Mouse (Mus musculus) cerebellum, postnatal 36 days (tissue): Measurements from ENCODE around the gene Cct2.

Source experiments
- DNase-seq, 2 experiments: peaks; one replicate each; pipeline ENCODE4 v3.0.0; 2021 to 2022; ENCODE audit warnings: mixed read lengths in 2 of 2

The Cct2 gene

GRCm38 (mm10) chr10:117063254-117064021, at the start of gene Cct2:
Gene Cct2 (minus strand): TSS chr10:117063814.
- DNase-seq, result peak; percentile 88 to 94

- DNase-seq, result no peak
These were observed 48.9 kb upstream of the Cct2 start for GRCm38 (mm10) chr10:117112545-117112944.

GRCm38 (mm10) chr10:117111455-117111854, 47.8 kb upstream of the Cct2 start:
- no peak for DNase-seq

DNA sequence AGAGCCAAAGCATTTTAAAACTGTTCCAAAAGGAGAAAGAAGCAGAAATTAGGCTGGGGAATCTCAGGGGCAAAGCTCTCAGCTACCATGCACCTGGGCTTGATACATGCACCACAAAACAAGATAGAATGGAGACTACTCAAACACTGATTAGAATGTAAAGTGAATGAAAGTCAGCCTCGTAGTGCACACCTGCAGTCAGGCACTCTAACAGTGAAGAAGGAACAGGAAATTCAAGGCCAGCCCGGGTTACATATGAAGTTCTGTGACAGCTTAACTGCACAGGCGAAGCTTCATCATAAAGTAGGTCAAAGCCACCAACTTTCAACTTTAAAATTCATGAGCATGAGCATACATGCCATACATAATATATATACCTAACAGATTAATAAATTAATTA, 46.7 kb upstream of the Cct2 start:
- no peak for DNase-seq

- no peak for DNase-seq
These were observed 43.1 kb upstream of the Cct2 start for GRCm38 (mm10) chr10:117106686-117107085.

GRCm38 (mm10) chr10:117106244-117106643, 42.6 kb upstream of the Cct2 start:
- DNase-seq, result no peak

DNA sequence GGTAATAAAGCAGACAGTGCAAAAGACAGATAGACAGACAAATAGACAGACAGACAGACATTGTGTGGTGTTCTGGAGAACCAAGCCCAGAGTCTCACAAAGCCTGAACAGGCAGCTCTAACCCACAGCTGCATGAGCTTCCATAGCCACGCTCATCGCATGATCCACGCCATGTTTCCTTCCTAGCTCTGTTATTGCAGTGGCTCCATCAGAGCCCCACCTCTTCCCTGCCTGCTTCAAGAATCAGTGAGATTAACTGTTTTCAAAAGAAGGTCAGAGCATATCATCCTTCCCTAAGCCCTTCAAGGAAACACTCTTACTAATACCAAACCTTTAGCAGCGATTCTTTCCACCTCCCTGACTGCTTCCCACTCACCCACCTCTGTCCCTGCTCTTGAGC, 41.4 kb upstream of the Cct2 start:
- no peak for DNase-seq

- DNase-seq, result no peak
These were observed 40.4 kb upstream of the Cct2 start for GRCm38 (mm10) chr10:117103854-117104598.

- no peak for DNase-seq
These were observed 36.6 kb upstream of the Cct2 start for GRCm38 (mm10) chr10:117100175-117100574.

DNA sequence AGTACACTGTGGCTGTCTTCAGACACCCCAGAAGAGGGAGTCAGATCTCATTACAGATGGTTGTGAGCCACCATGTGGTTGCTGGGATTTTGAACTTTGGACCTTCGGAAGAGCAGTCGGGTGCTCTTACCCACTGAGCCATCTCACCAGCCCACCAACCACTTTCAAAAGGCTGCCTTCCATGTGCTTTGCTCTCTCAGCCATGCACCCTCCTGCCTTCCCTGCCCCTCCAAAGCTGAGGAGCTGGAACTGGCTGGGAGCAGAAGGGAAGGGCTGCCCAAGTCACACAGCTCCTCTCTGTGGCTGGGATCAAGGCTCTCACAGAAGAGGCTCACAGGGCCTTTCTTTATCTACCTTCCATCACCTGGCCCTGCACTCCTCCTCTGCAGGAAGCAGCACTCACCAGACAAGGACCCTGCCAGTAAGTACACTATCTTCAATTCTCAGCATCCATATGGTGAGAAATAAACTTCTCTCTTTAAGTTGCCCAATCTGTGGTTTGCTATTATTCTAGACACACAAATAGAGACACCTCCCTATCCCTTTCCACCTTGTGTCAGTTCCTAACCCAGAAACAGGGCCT, 33.6 kb upstream of the Cct2 start:
- DNase-seq, result no peak

DNA sequence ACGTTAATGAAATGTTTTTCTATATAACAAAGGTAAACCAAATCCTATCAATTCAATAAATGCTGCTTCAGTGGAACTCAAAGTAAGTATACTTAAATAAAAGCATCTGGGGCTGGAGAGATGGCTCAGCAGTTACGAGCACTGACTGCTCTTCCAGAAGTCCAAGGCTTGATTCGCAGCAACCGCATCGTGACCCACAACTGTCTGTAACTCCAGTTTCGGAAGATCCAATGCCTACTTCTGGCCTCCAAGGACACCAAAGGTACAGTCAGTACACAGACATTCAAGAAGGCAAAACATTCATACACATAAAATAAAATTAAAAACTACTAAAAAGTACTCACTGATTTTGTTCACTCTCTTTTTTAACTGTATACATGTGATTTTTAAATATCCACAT, 32.5 kb upstream of the Cct2 start:
- no peak for DNase-seq

DNA sequence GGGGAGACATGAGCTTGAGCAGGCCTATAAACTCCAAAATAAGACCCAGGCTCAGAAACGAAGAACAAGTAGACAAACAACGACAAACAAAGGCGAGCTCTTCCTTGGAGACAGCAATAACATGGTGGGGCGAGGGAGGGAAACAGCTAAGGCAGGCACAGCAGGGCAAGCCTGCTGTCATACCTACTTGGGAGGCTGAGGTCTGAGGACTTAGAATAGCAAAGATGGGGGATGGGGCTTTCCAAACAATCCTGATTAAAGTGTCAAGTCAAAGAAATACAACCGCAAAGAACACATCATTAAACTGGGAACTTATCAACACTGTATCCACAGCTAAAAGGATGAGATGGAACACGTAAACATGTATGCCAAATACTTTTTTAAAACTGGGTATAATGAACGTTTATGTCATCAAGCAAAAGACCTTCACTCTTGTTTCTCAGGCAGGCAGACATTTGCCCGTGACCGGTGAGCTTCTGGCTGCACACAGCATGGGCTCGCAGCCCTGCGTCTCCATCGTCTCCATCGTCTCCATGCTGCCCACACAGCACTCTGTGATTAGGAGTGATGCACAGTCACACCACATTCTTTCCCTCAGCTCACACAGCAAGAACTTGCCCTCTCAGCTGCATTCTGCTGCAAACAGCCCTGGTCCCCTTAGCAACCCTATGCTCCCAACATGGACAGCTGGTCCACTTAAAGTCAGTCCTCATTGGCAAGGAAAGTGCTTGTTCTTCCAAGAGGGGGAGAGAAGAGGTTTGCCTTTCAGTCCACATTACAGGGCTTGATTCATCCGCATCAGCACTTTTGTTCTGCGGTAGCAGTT, 31.1 kb upstream of the Cct2 start:
- no peak for DNase-seq

- no peak for DNase-seq
These were observed 26.0 kb upstream of the Cct2 start for GRCm38 (mm10) chr10:117089628-117090027.

DNA sequence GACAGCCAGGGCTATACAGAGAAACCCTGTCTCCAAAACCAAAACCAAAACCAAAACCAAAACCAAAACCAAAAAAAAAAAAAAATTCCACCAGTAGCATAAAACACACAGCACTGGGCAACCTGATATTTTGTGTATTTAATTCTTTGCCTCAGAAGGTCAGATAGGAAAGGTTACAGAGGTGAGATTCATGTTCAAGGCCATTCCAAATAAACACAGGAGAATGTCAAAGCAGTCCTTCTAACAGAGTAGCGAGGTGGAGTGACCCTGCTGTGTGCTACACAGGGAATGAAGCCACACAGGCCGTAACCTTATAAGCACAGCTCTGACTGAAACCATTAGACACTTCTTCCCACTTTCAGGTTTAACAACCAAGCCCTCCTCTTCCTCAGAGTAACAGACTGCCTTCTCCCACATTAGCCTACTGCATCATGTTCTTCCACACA, 18.3 kb upstream of the Cct2 start:
- no peak for DNase-seq

- no peak for DNase-seq
These were observed 17.7 kb upstream of the Cct2 start for GRCm38 (mm10) chr10:117081326-117081725.

GRCm38 (mm10) chr10:117078284-117078683, 14.7 kb upstream of the Cct2 start:
- DNase-seq, result no peak

DNA sequence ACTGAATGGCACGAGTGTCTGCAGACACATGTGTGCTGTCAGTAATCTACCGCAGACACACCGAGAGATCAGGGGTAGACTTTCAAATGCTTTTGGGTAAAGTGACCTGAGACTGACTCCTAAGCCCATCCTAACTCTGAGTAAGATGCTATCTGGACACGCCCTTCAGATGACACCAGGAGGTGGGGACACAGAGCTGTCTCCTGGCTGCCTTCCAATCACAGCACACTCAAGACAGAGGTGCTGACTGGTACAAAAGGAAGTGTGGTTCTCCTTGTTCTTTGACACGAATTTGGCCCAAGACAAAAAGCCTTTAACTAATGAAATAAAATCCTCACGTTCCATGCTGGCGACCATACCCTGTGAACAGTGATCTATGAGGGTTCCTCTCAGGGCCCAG, 9.6 kb upstream of the Cct2 start:
- DNase-seq, result no peak

GRCm38 (mm10) chr10:117072191-117072888, 8.7 kb upstream of the Cct2 start:
- no peak for DNase-seq

DNA sequence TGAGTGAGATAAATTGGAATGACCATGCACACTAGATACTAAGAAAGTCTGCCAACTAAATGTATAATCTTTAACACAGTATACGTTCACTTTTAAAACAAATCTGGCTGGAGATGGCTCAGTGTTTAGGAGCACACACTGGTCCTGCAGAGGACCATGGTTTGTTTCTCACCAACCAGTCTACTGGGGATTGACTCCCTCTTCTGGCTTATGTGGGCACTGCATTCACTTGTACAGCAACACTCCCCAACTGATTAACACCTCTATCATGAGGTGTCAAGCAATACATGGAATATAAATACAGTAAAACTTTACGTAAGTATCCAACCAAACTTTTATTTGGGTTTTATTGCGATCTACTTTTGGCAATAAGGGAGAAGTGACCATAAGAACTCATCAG, 5.5 kb upstream of the Cct2 start:
- no peak for DNase-seq

- no peak for DNase-seq
These were observed 462 bp upstream of the Cct2 start for GRCm38 (mm10) chr10:117064076-117064475.

DNA sequence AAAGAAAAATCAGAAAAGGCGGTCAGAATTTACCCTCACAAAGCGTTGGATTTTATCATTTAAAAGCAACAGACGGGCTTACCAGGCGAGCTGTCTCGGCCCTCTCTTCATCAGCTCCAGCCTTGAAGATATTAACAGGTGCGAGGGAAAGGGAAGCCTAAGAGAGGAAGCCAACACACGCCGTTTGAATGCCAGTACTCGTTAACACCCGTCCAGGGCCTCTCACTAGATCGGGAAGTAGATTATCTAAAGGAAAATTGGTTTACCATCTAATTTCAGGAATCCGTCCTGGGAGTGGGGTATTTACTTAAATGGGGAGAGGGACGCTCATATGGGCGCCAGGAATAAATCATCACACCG, 740 bp downstream of the Cct2 start:
- DNase-seq, result peak in 1 of 2 experiments; percentile 8

DNA sequence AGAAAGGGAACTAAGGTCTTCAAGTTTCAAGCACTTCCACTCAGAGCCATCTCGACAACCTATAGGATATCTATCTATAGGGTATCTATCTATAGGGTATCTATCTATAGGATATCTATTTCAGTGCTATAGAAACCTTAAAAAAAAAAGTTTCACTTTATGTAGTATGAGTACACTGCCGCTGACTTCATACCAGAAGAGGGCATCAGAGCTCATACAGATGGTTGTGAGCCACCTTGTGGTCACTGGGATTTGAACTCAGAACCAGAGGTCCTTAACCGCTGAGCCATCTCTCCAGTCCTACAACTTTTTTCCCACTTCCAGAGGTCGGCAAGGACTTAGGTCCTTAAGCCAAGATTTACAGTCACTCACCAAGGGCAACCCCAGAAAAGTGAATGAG, 7.9 kb downstream of the Cct2 start:
- DNase-seq, result no peak
